Mouse (Mus musculus) embryo, embryonic 10.5 days (tissue): ENCODE results near the gene Zfp827.
"Not testable (repeated sequence)": the region's sequence is repeated elsewhere in the genome, so short reads cannot be mapped to it uniquely, and the experiment has no call there.

Experiments used
- DNase-seq: peaks from one replicate; pipeline ENCODE4 v3.0.0-alpha.2; 2015; ENCODE audit warnings: low spot score

The Zfp827 gene

GRCm38 (mm10) chr8:79105186-79105585 lies 76.9 kb downstream of the Zfp827 start:
- no peak for DNase-seq

DNA sequence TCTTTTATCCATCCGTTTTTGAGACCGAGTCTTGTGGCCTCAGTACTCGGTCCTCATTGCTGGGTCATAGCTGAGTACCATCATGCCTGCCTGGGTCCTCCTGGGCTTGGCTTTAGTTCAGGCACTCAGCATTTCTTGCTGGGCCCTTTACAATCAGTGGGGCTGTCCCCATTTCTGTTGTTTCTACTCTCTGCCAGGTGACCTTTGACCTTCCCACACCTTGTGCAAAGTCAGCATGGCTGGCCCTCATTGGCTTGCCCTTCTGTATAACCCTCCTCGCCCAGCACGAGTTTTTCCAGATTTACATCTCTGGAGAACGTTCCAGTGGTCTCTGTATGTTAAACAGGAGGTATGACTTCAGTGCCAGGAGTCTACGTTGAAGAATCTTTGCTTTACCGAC lies 83.2 kb downstream of the Zfp827 start:
- no peak for DNase-seq

DNA sequence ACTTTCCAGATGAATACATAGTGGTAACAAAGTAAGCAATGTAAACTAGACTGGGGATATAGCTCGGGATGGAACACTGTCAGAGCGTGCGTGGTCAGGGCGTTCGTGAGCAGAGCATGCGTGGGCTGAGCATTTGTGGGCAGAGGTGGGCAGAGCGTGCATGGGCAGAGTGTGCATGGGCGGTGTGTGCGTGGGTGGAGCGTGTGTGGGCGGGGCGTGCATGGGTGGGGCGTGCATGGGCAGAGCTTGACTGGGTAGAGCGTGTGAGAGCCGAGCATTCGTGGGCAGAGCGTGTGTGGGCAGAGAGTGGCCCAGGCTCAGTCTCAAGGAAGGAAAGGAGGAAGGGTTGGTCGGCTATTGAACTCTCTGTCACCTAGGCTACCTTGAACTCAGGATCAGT lies 84.2 kb downstream of the Zfp827 start:
- no peak for DNase-seq

- DNase-seq = no peak
These were observed 85.3 kb downstream of the Zfp827 start for GRCm38 (mm10) chr8:79113533-79113932.

DNA sequence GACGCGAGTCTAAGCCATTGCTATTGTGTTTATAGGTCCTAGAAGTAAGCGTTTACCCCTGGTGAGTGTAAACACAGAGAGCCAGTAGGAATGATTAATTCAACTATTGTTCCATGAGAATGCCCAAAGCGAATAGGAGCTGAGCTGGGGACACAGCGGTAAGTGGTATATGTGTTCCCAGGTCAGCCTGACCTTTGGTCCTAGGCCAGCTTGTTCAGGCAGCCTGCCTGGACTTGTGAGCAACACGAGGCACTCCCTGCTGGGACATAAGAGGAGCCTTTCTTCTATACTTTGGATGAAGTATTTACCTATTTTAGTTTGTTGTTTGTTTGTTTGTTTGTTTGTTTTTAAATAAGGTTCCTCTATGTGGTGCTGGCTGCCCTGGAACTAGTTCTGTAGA lies 86.3 kb downstream of the Zfp827 start:
- no peak for DNase-seq

- no peak for DNase-seq
These were observed 88.2 kb downstream of the Zfp827 start for GRCm38 (mm10) chr8:79116436-79116835.

- no peak for DNase-seq
These were observed 89.5 kb downstream of the Zfp827 start for GRCm38 (mm10) chr8:79117711-79118110.

GRCm38 (mm10) chr8:79121614-79122013 lies 93.4 kb downstream of the Zfp827 start:
- DNase-seq = no peak

DNA sequence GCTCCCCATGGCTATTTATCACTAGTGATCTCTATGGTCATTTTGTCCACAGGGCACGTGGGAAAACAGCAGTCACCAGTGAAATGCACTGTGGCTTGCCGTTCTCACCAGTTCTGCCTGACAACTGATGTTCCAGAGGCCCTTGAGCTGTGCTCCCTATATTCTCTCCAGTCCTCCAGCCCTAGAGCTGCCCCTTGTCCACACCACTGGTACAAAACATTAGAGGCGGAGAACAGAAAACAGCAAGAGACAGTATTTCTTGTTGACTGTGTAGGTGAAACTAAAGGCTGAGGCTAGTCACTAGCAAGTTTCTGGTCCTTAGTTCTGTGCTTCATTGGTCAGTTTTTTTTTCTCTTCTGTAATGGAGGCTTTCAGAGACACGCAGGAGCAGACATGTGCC lies 96.0 kb downstream of the Zfp827 start:
- no peak for DNase-seq

- DNase-seq = peak; percentile 9
These were observed 99.1 kb downstream of the Zfp827 start for GRCm38 (mm10) chr8:79127211-79127816.

- DNase-seq = not testable (repeated sequence)
These were observed 100.3 kb downstream of the Zfp827 start for GRCm38 (mm10) chr8:79128534-79128933.

DNA sequence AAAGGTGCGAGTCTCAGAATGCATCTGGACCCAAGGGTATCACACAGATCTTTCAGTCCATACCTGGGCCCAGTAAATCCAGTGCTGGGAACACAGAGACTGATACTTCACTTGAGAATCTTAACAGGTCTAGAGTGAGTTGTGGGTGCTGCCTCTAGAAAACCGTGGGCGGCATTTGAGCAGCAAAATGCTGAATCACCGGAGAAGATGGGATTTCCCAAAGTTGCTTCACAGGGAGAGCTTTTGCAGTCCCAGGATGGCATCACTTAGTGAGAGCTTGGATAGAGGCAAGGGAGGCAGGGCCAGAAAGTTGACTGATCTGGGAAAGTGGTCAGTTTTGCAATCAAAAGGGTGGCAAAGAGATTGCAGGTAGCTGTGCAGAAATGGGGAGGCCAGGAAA lies 111.4 kb downstream of the Zfp827 start:
- DNase-seq = no peak

DNA sequence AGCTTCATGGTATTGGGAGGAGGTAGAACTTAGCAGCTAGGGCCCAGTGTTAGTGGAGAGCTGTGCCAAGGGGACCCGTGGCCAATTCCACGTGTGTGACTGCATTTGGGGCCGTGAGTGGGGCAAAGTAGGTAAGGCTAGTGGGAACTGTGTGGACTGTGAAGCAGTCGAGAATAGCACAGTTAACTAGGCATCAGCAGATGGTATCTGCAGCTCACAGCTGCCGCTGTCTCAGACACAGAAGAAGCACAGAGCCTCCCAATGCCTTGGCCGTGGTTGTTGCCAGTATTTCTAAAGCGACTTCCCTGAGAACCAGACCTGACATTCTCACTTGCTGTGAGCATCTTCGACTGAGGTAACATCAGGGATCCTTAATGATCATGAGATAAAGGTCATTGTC lies 112.7 kb downstream of the Zfp827 start:
- DNase-seq = no peak

GRCm38 (mm10) chr8:79141592-79141991 lies 113.4 kb downstream of the Zfp827 start:
- DNase-seq = no peak

DNA sequence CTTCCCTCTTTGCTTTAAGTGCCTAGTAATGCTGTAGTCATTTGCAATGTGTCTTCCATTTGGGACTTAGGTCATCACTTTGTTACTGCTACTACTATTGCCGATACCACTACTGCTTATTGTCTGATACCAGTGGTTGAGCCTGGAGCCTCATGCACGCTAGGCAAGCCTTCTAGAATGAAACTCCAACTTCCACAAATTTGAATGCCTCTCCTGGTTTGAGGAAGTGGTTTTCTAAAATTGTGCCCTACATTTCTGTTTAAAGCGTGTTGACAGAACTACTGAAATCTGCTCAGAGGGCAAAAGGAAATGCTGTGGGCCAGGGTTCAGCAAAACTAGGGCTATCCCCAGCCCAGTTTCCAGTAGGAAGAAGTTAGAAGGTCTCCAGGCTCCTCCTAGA lies 115.5 kb downstream of the Zfp827 start:
- DNase-seq = no peak

DNA sequence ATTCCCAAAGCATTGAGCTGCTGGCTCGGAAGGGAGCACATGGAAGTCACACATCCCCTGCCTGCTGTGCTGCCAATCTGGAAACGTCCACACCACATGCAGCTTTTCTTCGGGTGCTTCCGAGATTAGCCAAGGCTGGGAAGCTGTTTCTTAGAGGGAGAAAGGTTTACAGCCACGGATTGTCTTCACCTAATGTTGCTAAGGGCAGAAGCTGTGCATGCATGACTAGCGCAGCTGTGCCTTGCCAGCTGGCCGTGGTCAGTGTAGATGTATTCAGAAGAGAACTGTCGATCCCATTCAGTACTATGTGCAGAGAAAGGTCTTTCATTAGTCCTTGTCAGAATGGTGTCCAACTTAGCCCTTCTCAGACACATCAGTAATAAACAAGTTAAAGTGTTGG lies 117.0 kb downstream of the Zfp827 start:
- DNase-seq = no peak

- DNase-seq = no peak
These were observed 117.4 kb downstream of the Zfp827 start for GRCm38 (mm10) chr8:79145626-79146025.

DNA sequence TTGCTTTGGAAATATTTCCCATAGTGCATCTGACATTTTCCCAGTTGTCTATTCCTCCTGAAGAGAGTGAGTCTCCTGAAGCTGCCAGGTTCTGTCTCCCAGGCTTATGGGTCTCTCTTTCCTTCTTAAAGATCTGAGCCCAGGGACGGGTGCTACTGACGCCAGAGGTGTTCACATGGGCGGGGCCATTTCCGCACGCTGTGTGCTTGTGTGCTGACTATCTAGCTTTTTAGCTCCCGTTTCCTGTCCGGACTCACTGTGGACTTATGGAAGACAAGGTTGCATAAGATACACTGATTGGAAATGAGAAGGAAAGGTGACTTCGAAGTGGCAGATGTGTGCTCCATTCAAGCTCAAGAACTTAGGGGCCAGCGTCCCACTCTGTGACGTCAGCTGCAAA lies 120.6 kb downstream of the Zfp827 start:
- no peak for DNase-seq

DNA sequence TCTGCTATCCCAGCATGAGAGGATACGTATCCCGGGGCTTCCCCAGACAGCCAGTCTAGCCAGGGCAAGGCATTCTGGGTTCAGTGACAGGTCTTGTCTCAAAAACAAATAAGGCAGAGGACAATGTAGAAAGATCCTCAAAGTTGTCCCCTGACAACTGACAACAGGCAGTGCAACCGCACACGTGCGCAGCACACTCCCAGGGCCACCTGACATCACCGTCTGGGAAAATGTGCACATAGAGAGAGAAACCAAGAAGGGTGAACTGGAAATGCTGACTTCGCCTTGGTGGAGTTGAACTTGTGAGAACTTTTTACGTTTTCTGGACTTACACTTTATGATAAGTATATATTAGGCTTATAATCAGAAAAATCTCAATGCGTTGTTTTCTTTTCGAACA lies 121.6 kb downstream of the Zfp827 start:
- no peak for DNase-seq

GRCm38 (mm10) chr8:79150544-79151192 lies 122.4 kb downstream of the Zfp827 start:
- no peak for DNase-seq

DNA sequence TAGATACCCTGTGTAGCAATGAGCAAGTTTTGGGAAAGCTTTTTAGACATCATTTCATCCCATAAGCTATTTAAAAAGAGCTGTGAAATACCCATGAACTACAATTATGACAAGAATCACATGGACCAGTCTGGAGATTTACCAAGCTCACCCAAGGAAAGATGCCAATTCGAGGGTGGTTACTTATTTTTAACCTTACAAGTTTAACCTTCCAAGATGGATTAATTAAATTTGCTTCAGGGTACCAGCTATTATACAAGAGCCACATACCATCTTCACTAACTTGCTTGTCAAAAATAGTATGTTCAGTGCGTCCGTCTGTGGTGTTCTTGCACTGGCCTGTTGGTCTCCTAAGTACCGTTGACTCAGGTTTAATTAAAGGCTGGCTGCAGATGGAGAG lies 123.4 kb downstream of the Zfp827 start:
- no peak for DNase-seq

DNA sequence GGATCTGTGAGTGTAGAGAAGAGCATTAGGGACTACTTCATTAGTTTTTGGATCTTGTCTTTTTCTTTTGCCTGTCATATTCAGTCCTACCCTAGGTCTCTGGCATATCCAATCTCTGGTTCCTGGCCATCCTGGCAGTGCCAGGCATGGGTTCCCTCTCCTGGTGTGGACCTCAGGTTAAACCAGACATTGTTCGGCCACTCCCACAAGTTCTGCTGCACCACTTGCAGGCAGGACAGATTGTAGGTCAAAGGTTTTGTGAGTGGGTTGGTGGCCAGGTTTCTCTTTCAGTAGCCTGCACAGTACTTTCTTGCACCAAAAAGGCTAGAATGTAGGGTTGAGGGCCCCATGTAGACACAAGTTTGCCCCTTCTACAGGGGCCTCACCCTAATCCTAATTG lies 125.0 kb downstream of the Zfp827 start:
- no peak for DNase-seq

- no peak for DNase-seq
These were observed 125.4 kb downstream of the Zfp827 start for GRCm38 (mm10) chr8:79153637-79154036.

DNA sequence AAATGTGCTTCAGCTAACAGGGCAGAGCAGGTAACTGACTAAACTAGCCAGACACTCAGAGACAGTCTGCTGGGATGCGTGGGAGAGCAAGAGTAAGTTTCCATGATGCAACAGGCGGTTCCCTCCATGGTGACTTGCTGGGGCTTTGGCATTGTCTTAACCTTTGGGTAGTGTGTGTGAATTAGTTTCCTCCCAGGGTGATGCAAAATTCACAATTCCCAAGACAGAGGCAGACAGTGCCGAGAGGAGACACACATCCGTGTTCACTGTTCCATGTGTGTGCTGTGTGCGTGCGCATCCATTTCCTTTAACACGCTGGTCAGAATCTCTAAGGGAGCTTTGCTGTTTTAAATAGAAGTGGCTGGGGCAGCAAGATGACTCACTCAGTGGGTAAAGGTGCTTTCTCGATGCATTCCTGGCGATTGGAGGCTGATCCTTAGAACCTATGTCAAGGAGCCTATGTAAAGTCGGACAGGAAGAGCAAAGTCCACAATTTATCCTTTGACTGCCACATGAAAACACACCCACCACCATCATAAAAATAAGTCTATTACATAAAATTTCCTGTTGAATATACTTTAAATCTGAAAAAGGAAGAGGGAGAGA lies 127.4 kb downstream of the Zfp827 start:
- no peak for DNase-seq
